Comparison of ENCODE assay signal across 16 mouse cellular contexts in the genomic region with DNA sequence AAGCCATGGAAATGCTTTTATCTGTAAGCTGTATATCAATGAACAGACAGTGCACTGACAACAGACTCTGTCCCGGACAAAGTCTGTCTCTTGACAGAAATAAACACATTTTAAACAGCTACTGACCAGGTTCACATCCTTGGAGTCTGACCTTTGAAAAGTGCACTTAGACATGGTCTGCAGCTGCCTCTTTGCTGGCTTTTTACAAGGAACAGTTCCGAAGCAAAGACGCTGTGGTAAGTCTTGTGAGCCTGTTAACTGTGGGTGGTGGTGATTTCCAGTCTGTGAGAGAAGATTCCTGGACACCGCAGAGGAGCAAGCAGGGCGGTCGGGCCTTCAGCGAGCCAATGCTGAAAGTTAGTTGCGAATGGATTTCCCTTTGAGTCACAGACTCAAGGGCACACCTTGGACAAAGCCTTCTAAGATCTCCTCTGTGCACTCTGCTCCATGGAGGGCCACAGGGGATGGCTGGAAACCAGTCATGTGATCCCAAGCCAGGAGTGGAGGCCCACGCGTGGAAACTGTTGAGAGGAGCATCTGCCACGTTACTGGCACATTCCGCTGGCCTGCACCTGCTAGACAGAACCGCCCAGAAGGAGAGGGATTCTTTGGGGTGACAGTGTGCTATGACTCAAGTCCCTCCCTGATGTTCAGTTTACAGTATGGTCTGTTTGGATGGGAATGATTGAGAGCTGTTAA. TPM values are rescaled to one million over a fixed set of nuclear protein-coding genes. Genes with fewer than 3 reads are reported as not detected.
A peak's percentile ranks its signal among the peaks of the same experiment; 100 is the strongest.
DNase-seq lines count a peak whose midpoint lies in the region; ATAC-seq and TF ChIP-seq lines count a peak whose summit lies in the region.
"Had no signal": no experiment of that assay in that cellular context is flagged by ENCODE, and none has a peak within 500 bp of the region (broad histone marks: within the 10 kb centered on the region; RNA-seq: fewer than 3 reads in every experiment).

No protein-coding gene starts in this region.

- CTCF ChIA-PET in Patski (lab: Charles Lee): interaction anchor here (1.1 to 2.7 kb wide), 7 partner anchors 10 to 198 kb away, joined by 3 to 17 read pairs (median 4); partner anchors contain the start of gene St6galnac3

- no peaks in the 10 kb centered on the region for H3K27me3 ChIP-seq in intestine, embryonic 16.5 days (replicated peaks; ENCODE audit: control insufficient read depth, insufficient read depth, low read length)
- H3K27me3 ChIP-seq in intestine, postnatal 0 days (replicated peaks; ENCODE audit: control insufficient read depth, insufficient read depth, low read length): no peaks in the 10 kb centered on the region
- H3K27me3 ChIP-seq in Patski: no peaks in the 10 kb centered on the region
- no peaks in the 10 kb centered on the region for H3K27me3 ChIP-seq in kidney, adult 2 months (replicated peaks; ENCODE audit: control insufficient read depth, insufficient read depth, low read length)
- H3K27me3 ChIP-seq: embryonic facial prominence, embryonic 13.5 days; liver, embryonic 12.5 days had no signal

- DNase-seq in Patski (ENCODE audit: low read depth, low spot score): peak; percentile 75
- DNase-seq in kidney, adult 2 months: peak; percentile 87
- DNase-seq in kidney, postnatal 25 days: peak; percentile 32 to 60
- DNase-seq in testis, postnatal 10 days (ENCODE audit: low spot score): no peak
- DNase-seq in cerebellum, adult 9-10 months: no peak
- DNase-seq: cerebellum, adult 2 months; gastrocnemius, postnatal 14 days; left cerebral cortex, postnatal 4 days; midbrain, embryonic 14.5 days had no signal

- POLR2A ChIA-PET in Patski (lab: Charles Lee): interaction anchor here (0.6 kb wide), 1 partner anchor 116 kb away, joined by 3 read pairs; no protein-coding TSS in a partner anchor

- 0 out of 2 replicates have a peak, but pooled peaks have one; percentile 22 for ATAC-seq in intestine, embryonic 16.5 days
- no peak for ATAC-seq in intestine, postnatal 0 days
- ATAC-seq in Patski: peak; percentile 16
- ATAC-seq: hindbrain, embryonic 16.5 days; liver, embryonic 12.5 days; lung, postnatal 0 days had no signal

- H3K27ac ChIP-seq in intestine, embryonic 16.5 days (ENCODE audit: low read length): no peak overlapping the region
- no peak overlapping the region for H3K27ac ChIP-seq in intestine, postnatal 0 days (ENCODE audit: low read depth, low read length)
- peak overlapping the region; percentile 90 for H3K27ac ChIP-seq in kidney, adult 2 months (ENCODE audit: insufficient read depth, low read depth, low read length)
- H3K27ac ChIP-seq: embryonic facial prominence, embryonic 13.5 days; liver, embryonic 12.5 days had no signal

- 79% methylated on average over 13 of the region's 13 CpGs for WGBS in intestine, embryonic 16.5 days
- 77% methylated on average over 13 of the region's 13 CpGs for WGBS in intestine, postnatal 0 days
- 59% methylated on average over 13 of the region's 13 CpGs for WGBS in kidney, adult 2 months

- no peak overlapping the region for H3K9ac ChIP-seq in intestine, embryonic 16.5 days (ENCODE audit: low read depth, low read length)
- no peak overlapping the region for H3K9ac ChIP-seq in intestine, postnatal 0 days (ENCODE audit: low read depth, low read length)
- H3K9ac ChIP-seq: embryonic facial prominence, embryonic 13.5 days; liver, embryonic 12.5 days had no signal

- TF ChIP-seq POLR2A in kidney, adult 2 months (IDR thresholded peaks at IDR 0.05; ENCODE audit: low read depth, low read length): no peak

- no peak overlapping the region for H3K4me2 ChIP-seq in intestine, embryonic 16.5 days (ENCODE audit: low read depth, low read length)
- no peak overlapping the region for H3K4me2 ChIP-seq in intestine, postnatal 0 days (replicated peaks; ENCODE audit: low read depth)
- H3K4me2 ChIP-seq: embryonic facial prominence, embryonic 13.5 days; liver, embryonic 12.5 days had no signal

- in situ Hi-C loops in Patski (cut with MboI; ENCODE audit: low pct_unique_long_range_greater_than_20kb): loop anchor here (5.0 kb wide), 1 partner anchor 137 kb away; no protein-coding TSS in a partner anchor

- no peaks in the 10 kb centered on the region for H3K9me3 ChIP-seq in intestine, embryonic 16.5 days (ENCODE audit: control insufficient read depth, low read length)
- no peaks in the 10 kb centered on the region for H3K9me3 ChIP-seq in intestine, postnatal 0 days (ENCODE audit: control insufficient read depth)
- H3K9me3 ChIP-seq: embryonic facial prominence, embryonic 13.5 days; liver, embryonic 12.5 days had no signal

- no peaks in the 10 kb centered on the region for H3K36me3 ChIP-seq in intestine, embryonic 16.5 days (ENCODE audit: control insufficient read depth, insufficient read depth, low read length)
- H3K36me3 ChIP-seq in intestine, postnatal 0 days (ENCODE audit: control insufficient read depth, insufficient read depth): no peaks in the 10 kb centered on the region
- no peaks in the 10 kb centered on the region for H3K36me3 ChIP-seq in kidney, adult 2 months (ENCODE audit: control insufficient read depth, insufficient read depth, low read length)
- H3K36me3 ChIP-seq: embryonic facial prominence, embryonic 13.5 days; liver, embryonic 12.5 days had no signal

- no peak for TF ChIP-seq CTCF in intestine, postnatal 0 days (IDR thresholded peaks at IDR 0.05; ENCODE audit: low read depth)
- no peak for TF ChIP-seq CTCF in Patski (IDR thresholded peaks at IDR 0.05)
- TF ChIP-seq CTCF in kidney, adult 2 months (conservative IDR thresholded peaks at IDR 0.05; ENCODE audit: insufficient read depth, insufficient read length, low read depth, low read length): no peak

- H3K4me1 ChIP-seq in intestine, embryonic 16.5 days (ENCODE audit: control insufficient read depth, insufficient read depth, low read length): peaks cover 14% of the 10 kb centered on the region
- H3K4me1 ChIP-seq in intestine, postnatal 0 days (replicated peaks; ENCODE audit: control insufficient read depth, insufficient read depth, low read length): no peaks in the 10 kb centered on the region
- H3K4me1 ChIP-seq in kidney, adult 2 months (ENCODE audit: control insufficient read depth, insufficient read depth, low read length): peaks cover 10% of the 10 kb centered on the region

- no peak overlapping the region for H3K4me3 ChIP-seq in intestine, embryonic 16.5 days (ENCODE audit: low read length)
- H3K4me3 ChIP-seq in intestine, postnatal 0 days (ENCODE audit: low read depth, low read length): no peak overlapping the region
- H3K4me3 ChIP-seq in kidney, adult 2 months (ENCODE audit: insufficient read depth, low read depth, low read length): peak overlapping the region; percentile 6; the same call in 1 of the 2 replicates
- H3K4me3 ChIP-seq: embryonic facial prominence, embryonic 13.5 days; liver, embryonic 12.5 days; myocyte had no signal

RNA-seq across cellular contexts. Expression of gene St6galnac3, which starts 55.1 kb away (rescaled TPM):
- polyA plus RNA-seq in intestine, embryonic 16.5 days (2015; fragmentation: Nextera tagmentation; extraction: Ambion mirVana): 26.9 and 31.0 TPM in 2 replicates
- 7.9 and 8.5 TPM in 2 replicates for polyA plus RNA-seq in intestine, postnatal 0 days (2015; fragmentation: Nextera tagmentation; extraction: Ambion mirVana)
- 12.2 TPM for polyA plus RNA-seq in Patski (2021)
- 2.6 and 3.2 TPM in 2 replicates for polyA plus RNA-seq in kidney, adult 2 months (2012; rRNA removed)
- polyA plus RNA-seq: myocyte had no signal

Comparison
In these comparisons a context has a peak if more than half of its experiments do, and no peak if none do; other contexts are left out.
1. DNase-seq: peak in Patski (single experiment), kidney, adult 2 months (single experiment) and kidney, postnatal 25 days (2 of 2); none in testis, postnatal 10 days (single experiment) and cerebellum, adult 9-10 months (single experiment).